Mouse (Mus musculus): ENCODE data around the gene Tnrc6c. TPM values are rescaled to one million over a fixed set of nuclear protein-coding genes. Genes with fewer than 3 reads are reported as not detected.

The Tnrc6c gene
- polyA plus RNA-seq, 1 experiment from 2014 or later, result 14.1 TPM

DNA sequence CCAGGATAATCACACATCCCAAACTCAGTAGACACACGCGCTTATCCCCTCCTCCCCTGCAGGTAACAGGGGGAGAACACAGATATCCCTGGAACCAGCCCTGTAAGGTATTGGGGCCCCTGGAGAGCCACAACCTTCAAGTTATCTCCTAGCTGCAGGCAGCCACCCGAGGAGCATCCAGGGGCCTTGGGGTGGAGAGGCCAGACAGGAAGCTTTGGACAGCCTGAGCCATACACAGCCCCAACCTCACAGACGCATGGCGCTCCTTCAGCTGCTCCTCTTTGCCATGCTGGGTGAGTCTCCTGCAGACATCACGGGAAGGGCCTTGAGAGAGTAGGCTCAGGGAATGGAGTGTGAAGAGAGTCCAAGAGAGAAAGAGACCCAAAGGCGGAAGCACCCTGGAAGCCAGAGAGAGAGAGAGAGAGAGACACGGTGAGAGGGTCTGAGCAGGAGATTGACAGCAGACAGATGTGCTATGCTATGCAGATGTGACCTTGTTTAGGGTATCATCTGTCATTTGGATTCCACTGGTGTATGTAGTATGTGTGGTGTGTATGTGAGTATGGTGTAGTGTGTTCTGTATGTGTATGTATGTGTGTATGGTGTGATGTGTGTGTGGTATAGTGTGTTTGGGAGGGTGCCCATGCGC, 143.5 kb downstream of the Tnrc6c start, which contains the start of gene 6030468B19Rik:
Gene 6030468B19Rik, plus strand, starts transcription at position 150 of the 649 bp plus-strand sequence.
- Histone ChIP-seq H3K4me1 (peaks cover 39% of the 10 kb centered on the region), H3K36me3 (no peaks in the 10 kb centered on the region), H3K27ac (0 out of 2 replicates have a peak within 1 kb of the TSS, but pooled peaks have one; percentile 3), H3K9me3 (replicated peaks) (no peaks in the 10 kb centered on the region), H3K27me3 (ENCODE audit: low read depth, poor library complexity, severe bottlenecking) (peaks cover 8% of the 10 kb centered on the region), H3K4me3 (no peak within 1 kb of the TSS)
- WGBS, result 58% methylated on average over 9 of the region's 9 CpGs
- no peak for DNase-seq (ENCODE audit: low spot score)

DNA sequence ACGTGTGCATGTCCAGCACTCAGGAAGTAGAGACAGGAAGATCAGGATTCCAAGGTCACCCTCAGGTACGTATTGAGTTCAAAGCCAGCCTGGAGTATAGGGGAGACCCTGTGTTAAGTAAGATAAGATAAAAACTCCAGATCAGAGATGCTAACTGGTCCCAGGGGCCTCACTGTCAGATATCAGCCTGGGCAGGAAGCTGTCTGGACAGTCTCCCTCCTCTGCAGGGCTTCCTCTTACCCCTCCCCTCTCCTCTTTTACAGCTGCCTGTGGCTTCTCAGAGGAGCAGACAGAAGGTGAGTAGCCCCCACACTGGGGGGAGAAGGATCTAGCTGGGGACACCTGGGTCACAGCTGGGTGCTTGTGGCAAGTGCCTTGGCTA, 144.1 kb downstream of the Tnrc6c start:
- Histone ChIP-seq H3K4me3 (no peak overlapping the region), H3K4me1 (peaks cover 41% of the 10 kb centered on the region), H3K9me3 (replicated peaks) (no peaks in the 10 kb centered on the region), H3K27ac (no peak overlapping the region), H3K36me3 (no peaks in the 10 kb centered on the region), H3K27me3 (ENCODE audit: low read depth, poor library complexity, severe bottlenecking) (peaks cover 6% of the 10 kb centered on the region)
- WGBS, result 40% methylated on average over 2 of the region's 2 CpGs
- no peak for DNase-seq (ENCODE audit: low spot score)

DNA sequence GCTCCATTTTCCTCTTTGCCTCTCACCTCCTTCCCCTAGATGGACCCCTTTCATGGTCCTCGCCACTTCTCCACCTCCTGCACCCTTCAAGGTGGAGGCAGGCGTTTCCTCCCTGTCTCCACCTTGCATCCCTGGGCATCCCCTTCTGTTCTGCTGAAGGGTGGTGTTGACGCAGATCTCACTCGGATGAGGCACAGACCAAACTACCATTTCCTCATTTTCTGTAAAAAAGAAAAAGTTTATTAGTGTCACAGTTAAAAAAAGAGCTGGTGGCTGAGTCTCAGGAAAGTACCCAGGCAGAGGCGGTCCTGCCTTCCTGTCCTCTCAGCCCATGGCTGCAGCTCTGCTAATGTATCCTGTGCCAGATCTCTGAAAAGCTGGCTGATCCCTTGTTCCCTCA, 145.1 kb downstream of the Tnrc6c start:
- no peak for DNase-seq (ENCODE audit: low spot score)
- no peaks in the 10 kb centered on the region for H3K9me3 ChIP-seq (replicated peaks)
- H3K27me3 ChIP-seq (ENCODE audit: low read depth, poor library complexity, severe bottlenecking), result peaks cover 5% of the 10 kb centered on the region; the same call in 1 of the 2 replicates
- H3K36me3 ChIP-seq, result no peaks in the 10 kb centered on the region
- peak overlapping the region; percentile 53; the same call in 1 of the 2 replicates for H3K27ac ChIP-seq
- peaks cover 39% of the 10 kb centered on the region for H3K4me1 ChIP-seq
- WGBS, result 62% methylated on average over 5 of the region's 5 CpGs
- no peak overlapping the region for H3K4me3 ChIP-seq

DNA sequence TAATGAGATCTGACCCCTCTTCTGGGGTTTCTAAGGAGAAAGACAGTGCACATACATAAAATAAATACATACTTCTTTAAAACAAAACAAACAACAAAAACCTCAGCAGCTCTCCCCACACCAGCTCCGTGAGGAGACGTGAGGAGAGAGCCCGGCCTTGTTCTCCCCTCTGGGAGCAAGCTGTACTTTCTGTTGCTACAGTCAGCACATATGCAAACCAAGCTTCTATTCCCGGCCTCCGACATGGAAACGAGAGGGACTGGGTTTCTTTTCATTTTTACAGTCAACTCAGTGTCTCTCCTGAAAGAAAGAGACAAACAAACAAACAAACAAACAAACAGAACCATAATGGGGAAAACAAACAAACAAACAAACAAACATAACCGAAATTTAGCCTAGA, 145.9 kb downstream of the Tnrc6c start:
- Histone ChIP-seq H3K4me3 (no peak overlapping the region), H3K27ac (no peak overlapping the region), H3K9me3 (replicated peaks) (no peaks in the 10 kb centered on the region), H3K27me3 (ENCODE audit: low read depth, poor library complexity, severe bottlenecking) (peaks cover 5% of the 10 kb centered on the region; the same call in 1 of the 2 replicates), H3K36me3 (no peaks in the 10 kb centered on the region), H3K4me1 (peaks cover 33% of the 10 kb centered on the region)
- DNase-seq (ENCODE audit: low spot score), result no peak
- WGBS, result 88% methylated on average over 7 of the region's 7 CpGs

DNA sequence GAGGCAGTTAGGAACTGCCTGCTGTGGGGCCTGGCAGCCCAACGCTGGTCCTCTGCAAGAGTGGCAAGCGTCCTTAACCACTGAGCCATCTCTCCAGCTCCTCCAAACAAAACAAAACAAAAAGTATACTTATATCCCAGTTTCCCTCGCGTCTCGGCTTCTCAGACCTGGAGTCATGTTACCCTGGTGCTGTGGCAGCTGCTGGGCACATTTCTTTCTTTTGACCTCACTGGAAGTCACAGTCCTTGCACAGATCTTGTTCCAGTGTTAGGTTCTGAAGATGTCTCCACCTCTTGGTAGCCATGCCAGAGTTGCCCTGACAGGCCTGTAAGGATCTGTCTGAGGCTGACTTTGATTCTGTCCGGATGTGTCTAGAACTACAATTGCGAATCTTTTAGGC, 147.6 kb downstream of the Tnrc6c start:
- Histone ChIP-seq H3K36me3 (no peaks in the 10 kb centered on the region), H3K27me3 (ENCODE audit: low read depth, poor library complexity, severe bottlenecking) (peaks cover 5% of the 10 kb centered on the region; the same call in 1 of the 2 replicates), H3K9me3 (replicated peaks) (no peaks in the 10 kb centered on the region), H3K27ac (0 out of 2 replicates have a peak overlapping the region, but pooled peaks have one; percentile 5), H3K4me3 (no peak overlapping the region), H3K4me1 (peaks cover 33% of the 10 kb centered on the region)
- WGBS, result 76% methylated on average over 7 of the region's 7 CpGs
- DNase-seq (ENCODE audit: low spot score), result no peak

DNA sequence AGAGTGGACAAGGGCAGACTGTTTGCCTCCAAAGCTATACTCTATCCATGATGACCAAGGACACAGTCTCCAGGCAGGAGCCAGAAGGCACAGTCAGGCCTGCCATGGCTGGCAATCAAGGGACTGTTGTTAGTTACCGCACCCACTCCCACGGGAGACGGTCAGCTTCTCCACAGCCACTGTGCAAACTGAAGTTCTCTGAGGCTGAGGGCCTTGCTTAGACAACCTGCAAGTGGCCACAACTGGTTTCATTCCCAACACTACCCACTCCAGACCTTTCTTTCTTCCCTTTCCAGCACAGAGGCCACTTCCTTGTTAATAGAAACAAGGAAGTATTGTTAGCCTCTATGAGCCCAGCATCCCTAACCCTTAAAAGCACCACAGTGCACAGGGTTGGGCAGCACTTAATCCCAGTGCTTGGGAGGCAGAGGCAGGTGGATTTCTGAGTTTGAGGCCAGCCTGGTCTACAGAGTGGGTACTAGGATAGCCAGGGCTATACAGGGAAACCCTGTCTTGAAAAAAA, 149.1 kb downstream of the Tnrc6c start:
- peaks cover 19% of the 10 kb centered on the region for H3K4me1 ChIP-seq
- DNase-seq (ENCODE audit: low spot score), result no peak
- no peaks in the 10 kb centered on the region for H3K27me3 ChIP-seq (ENCODE audit: low read depth, poor library complexity, severe bottlenecking)
- 0 out of 2 replicates have a peak overlapping the region, but pooled peaks have one; percentile 25 for H3K27ac ChIP-seq
- 94% methylated on average over 3 of the region's 3 CpGs for WGBS
- H3K9me3 ChIP-seq (replicated peaks), result no peaks in the 10 kb centered on the region
- H3K36me3 ChIP-seq, result no peaks in the 10 kb centered on the region
- H3K4me3 ChIP-seq, result no peak overlapping the region

DNA sequence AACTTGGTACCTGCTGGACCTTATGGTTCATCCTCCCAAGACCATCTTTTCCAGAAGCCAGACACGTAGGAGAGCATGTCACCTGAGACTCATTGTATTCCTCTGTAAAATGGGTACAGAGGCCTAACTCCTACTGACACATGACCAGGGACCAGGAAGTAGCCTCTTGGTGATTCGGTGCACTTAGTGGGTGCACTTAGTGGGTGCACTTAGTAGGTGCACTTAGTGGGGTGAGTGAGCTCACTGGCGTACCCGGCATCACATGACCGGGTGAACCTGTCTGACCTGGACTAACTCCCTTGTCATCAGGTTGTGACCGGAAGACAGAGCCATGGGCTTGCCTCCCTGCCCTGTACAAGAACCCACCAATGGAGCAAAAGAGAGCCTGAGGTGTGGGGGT, 152.7 kb downstream of the Tnrc6c start:
- 95% methylated on average over 6 of the region's 6 CpGs for WGBS

DNA sequence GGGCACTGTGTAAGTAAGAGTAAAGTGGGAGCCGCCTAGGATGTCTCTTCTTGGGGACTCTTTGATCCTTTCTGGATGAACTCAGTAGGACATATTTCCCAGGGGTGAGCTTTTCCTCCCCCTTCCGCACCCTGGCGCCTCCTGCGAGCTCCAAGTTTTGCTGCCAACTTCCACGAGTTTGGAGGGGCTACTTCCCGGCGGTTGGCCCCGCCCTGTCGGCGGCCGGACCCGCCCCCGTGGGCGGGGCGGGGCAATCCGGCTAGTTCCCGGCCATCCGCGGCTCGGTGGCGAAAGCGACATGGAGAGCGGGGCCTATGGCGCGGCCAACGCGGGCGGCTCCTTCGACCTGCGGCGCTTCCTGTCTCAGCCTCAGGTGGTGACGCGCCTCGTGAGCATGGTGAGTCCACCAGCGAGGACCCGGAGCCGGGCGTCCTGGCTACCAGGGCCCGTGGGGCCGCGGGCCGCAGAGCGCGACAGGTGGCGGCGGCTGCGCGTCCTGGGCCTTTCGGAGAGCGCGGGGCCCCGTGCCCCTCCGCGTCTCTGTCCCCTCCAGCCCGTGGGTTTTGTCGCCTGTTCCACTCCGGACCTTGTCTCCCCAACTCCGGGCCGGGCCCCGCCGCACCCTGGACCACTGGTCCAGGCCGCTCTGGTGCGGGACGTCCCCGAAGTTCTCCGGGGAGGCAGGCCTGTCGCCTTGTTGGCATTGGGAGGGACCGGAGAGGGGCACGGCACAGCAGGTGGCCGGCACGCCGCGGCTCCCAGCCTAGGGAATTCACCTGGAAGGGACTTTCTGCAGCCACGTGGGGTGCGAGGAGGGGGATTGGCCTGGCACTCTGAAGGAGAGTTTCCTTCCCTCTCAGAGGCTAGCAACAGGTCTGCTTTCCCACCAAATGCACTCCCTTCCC, 155.6 kb downstream of the Tnrc6c start, which contains the start of the genes Gm20708 and Syngr2:
Gene Gm20708, plus strand, starts transcription at position 262 of the 905 bp plus-strand sequence.
Gene Syngr2, plus strand, starts transcription at position 262 of the 905 bp plus-strand sequence.
- Histone ChIP-seq H3K27ac (peak within 1 kb of the TSS; percentile 75), H3K9me3 (replicated peaks) (no peaks in the 10 kb centered on the region), H3K4me1 (peaks cover 27% of the 10 kb centered on the region), H3K27me3 (ENCODE audit: low read depth, poor library complexity, severe bottlenecking) (no peaks in the 10 kb centered on the region), H3K36me3 (peaks cover 35% of the 10 kb centered on the region), H3K4me3 (peak within 1 kb of the TSS; percentile 72)
- under 1% methylated on average over 75 of the region's 75 CpGs for WGBS
- DNase-seq (ENCODE audit: low spot score), result peak; percentile 88

More for the DNA sequence above, 152.7 kb downstream of the Tnrc6c start:
- peaks cover 6% of the 10 kb centered on the region; the same call in 1 of the 2 replicates for H3K36me3 ChIP-seq
- no peak overlapping the region for H3K4me3 ChIP-seq
- H3K27ac ChIP-seq, result no peak overlapping the region
- H3K27me3 ChIP-seq (ENCODE audit: low read depth, poor library complexity, severe bottlenecking), result no peaks in the 10 kb centered on the region
- H3K9me3 ChIP-seq (replicated peaks), result no peaks in the 10 kb centered on the region
- DNase-seq (ENCODE audit: low spot score), result no peak
- H3K4me1 ChIP-seq, result peaks cover 33% of the 10 kb centered on the region

DNA sequence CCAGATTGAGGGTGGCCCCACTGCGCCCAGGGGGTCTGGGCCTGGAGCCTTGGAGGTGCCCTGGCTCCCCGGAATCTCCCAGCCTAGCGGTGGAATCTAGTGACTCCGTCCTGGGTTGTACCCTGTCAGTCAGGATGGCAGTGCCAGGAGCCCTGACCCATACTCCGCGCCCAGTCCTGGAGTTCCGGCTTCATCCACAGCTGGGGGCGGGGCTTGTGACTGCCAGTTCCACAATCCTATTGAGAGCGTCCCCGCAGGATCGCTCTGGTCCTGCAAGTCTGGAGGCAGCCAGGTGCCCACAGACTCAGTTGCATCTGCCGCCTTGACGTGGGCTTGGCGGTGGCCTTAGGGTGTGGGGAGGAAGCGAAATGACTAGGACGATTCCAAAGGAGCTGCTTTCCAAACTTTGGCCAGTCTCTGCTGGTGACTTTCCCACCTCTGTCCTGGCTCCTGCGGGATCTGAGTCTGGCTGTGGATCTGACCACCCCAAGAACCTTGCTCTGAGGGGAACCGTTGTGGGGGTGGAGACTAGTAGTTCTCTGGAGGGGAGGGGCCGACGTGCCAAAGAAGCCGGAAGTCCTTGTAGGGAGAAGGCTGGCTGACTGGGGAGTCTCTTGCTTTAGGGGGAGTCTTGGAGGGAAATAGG, 156.4 kb downstream of the Tnrc6c start:
- Histone ChIP-seq H3K4me3 (peak overlapping the region; percentile 72), H3K36me3 (peaks cover 44% of the 10 kb centered on the region), H3K4me1 (peaks cover 27% of the 10 kb centered on the region), H3K9me3 (replicated peaks) (no peaks in the 10 kb centered on the region), H3K27ac (peak overlapping the region; percentile 75), H3K27me3 (ENCODE audit: low read depth, poor library complexity, severe bottlenecking) (no peaks in the 10 kb centered on the region)
- under 1% methylated on average over 21 of the region's 21 CpGs for WGBS
- DNase-seq (ENCODE audit: low spot score), result peak; percentile 84

Other genes with a start within 250 kb of the Tnrc6c start
- gene Gm11733, start 169.9 kb upstream of the Tnrc6c start, polyA plus RNA-seq (2016; fragmentation: Nextera tagmentation; extraction: Ambion mirVana), result not detected in 2 replicates
- gene Tmc8, start 127.8 kb downstream of the Tnrc6c start, polyA plus RNA-seq (2016; fragmentation: Nextera tagmentation; extraction: Ambion mirVana), result 1.4 and 1.5 TPM in 2 replicates
- gene Tmc6, start 127.9 kb downstream of the Tnrc6c start, polyA plus RNA-seq (2016; fragmentation: Nextera tagmentation; extraction: Ambion mirVana), result 25.1 and 28.2 TPM in 2 replicates
- gene 6030468B19Rik, start 143.4 kb downstream of the Tnrc6c start, polyA plus RNA-seq (2016; fragmentation: Nextera tagmentation; extraction: Ambion mirVana), result 1.6 and 2.3 TPM in 2 replicates
- 0.23 and 0.58 TPM in 2 replicates for gene Gm20708, start 155.4 kb downstream of the Tnrc6c start, polyA plus RNA-seq (2016; fragmentation: Nextera tagmentation; extraction: Ambion mirVana)
- 24.4 and 31.3 TPM in 2 replicates for gene Syngr2, start 155.4 kb downstream of the Tnrc6c start, polyA plus RNA-seq (2016; fragmentation: Nextera tagmentation; extraction: Ambion mirVana)
- 2.4 and 3.3 TPM in 2 replicates for gene Afmid, start 171.6 kb downstream of the Tnrc6c start, polyA plus RNA-seq (2016; fragmentation: Nextera tagmentation; extraction: Ambion mirVana)
- 170 and 183 TPM in 2 replicates for gene Tk1, start 171.8 kb downstream of the Tnrc6c start, polyA plus RNA-seq (2016; fragmentation: Nextera tagmentation; extraction: Ambion mirVana)
- gene Birc5, start 195.0 kb downstream of the Tnrc6c start, polyA plus RNA-seq (2016; fragmentation: Nextera tagmentation; extraction: Ambion mirVana), result 395 and 434 TPM in 2 replicates
- not detected in 2 replicates for gene Tmem235, start 206.5 kb downstream of the Tnrc6c start, polyA plus RNA-seq (2016; fragmentation: Nextera tagmentation; extraction: Ambion mirVana)
- gene Tha1, start 219.2 kb downstream of the Tnrc6c start, polyA plus RNA-seq (2016; fragmentation: Nextera tagmentation; extraction: Ambion mirVana), result 2.4 and 3.3 TPM in 2 replicates

All from limb, embryonic 10.5 days (tissue).